Mouse (Mus musculus): ENCODE measurements around the gene Ostf1.

GRCm38 (mm10) chr19:18588243-18588642, 43.4 kb downstream of the Ostf1 start:
- TF ChIP-seq CTCF (IDR thresholded peaks at IDR 0.05; ENCODE audit: low read depth, low read length) (peak; percentile 27; the same call in 1 of the 2 replicates), GATA1 (IDR thresholded peaks at IDR 0.05; ENCODE audit: borderline replicate concordance, low read length) (no peak), POLR2AphosphoS5 (IDR thresholded peaks at IDR 0.05; ENCODE audit: insufficient replicate concordance, low read depth, low read length) (no peak), GATA2 (IDR thresholded peaks at IDR 0.05; ENCODE audit: borderline replicate concordance, low read depth, low read length) (no peak)
